9 mouse cellular contexts compared by ENCODE assay signal in the genomic region with DNA sequence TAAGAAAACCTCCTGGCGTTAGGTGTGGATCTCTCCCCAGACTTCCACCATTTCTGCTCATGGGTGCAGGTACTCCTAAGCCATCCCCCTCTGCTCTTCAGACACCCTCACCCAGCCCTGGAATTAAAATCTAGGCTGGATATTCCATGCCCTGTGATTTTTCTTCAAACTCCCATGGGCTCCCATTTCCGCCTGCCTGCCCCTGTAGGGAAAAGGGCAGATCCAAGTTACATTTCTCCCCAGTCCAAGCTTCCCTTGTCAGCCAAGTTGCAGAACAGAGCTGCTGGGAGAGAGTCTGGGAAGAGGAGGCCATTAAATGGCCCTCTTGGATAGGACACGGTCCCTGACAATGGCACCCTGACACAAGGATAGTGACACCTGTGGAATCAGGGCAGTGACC. TPM values are rescaled to one million over a fixed set of nuclear protein-coding genes. Genes with fewer than 3 reads are reported as not detected.
DNase-seq lines count a peak whose midpoint lies in the region; ATAC-seq and TF ChIP-seq lines count a peak whose summit lies in the region.
"Had no signal": no experiment of that assay in that cellular context is flagged by ENCODE, and none has a peak within 500 bp of the region (broad histone marks: within the 10 kb centered on the region; RNA-seq: fewer than 3 reads in every experiment).

No protein-coding gene starts in this region.

- no peak overlapping the region for H3K27ac ChIP-seq in left cerebral cortex, adult 2 months
- peak overlapping the region; percentile 89 for H3K27ac ChIP-seq in heart, adult 2 months
- no peak overlapping the region for H3K27ac ChIP-seq in neural tube, embryonic 12.5 days

- no peaks in the 10 kb centered on the region for H3K79me2 ChIP-seq in heart, adult 2 months (replicated peaks; ENCODE audit: control insufficient read depth, insufficient read depth, low read length)

- intact Hi-C loops in left cerebral cortex, adult 2 months (cut with DNase I): loop anchor here (5.0 kb wide), 1 partner anchor 91 kb away; the partner anchor contains the start of gene Atp6v0e2
- intact Hi-C loops in left cerebral cortex, postnatal 36 days (cut with DNase I): no loop called here
- intact Hi-C loops in heart, adult 2 months (cut with DNase I): loop anchor here (2.0 to 5.0 kb wide), 3 partner anchors 49 to 106 kb away; partner anchors contain the start of gene Lrrc61

- H3K4me3 ChIP-seq in left cerebral cortex, adult 2 months: peak overlapping the region; percentile 75
- H3K4me3 ChIP-seq in heart, adult 2 months: peak overlapping the region; percentile 88
- peak overlapping the region; percentile 73 for H3K4me3 ChIP-seq in neural tube, embryonic 12.5 days

- peaks cover 7% of the 10 kb centered on the region for H3K4me1 ChIP-seq in heart, adult 2 months (ENCODE audit: control insufficient read depth, insufficient read depth, low read length)
- H3K4me1 ChIP-seq in neural tube, embryonic 12.5 days: peaks cover 8% of the 10 kb centered on the region

- peak overlapping the region; percentile 94 for H3K4me2 ChIP-seq in neural tube, embryonic 12.5 days (replicated peaks)

- TF ChIP-seq EP300 in heart, adult 2 months (IDR thresholded peaks at IDR 0.05; ENCODE audit: insufficient read depth, low read depth, low read length): no peak

- no peaks in the 10 kb centered on the region for H3K27me3 ChIP-seq in heart, adult 2 months (ENCODE audit: control insufficient read depth, insufficient read depth, low read length)
- H3K27me3 ChIP-seq in neural tube, embryonic 12.5 days (replicated peaks): no peaks in the 10 kb centered on the region

- H3K36me3 ChIP-seq in heart, adult 2 months (ENCODE audit: control insufficient read depth, insufficient read depth, low read length): no peaks in the 10 kb centered on the region
- peaks cover 13% of the 10 kb centered on the region for H3K36me3 ChIP-seq in neural tube, embryonic 12.5 days

- WGBS in heart, adult 2 months: 32% methylated on average over 3 of the region's 3 CpGs
- 21% methylated on average over 3 of the region's 3 CpGs for WGBS in neural tube, embryonic 12.5 days

- H3K9me3 ChIP-seq in neural tube, embryonic 12.5 days: no peaks in the 10 kb centered on the region

- no peak for TF ChIP-seq POLR2A in heart, adult 2 months (IDR thresholded peaks at IDR 0.05; ENCODE audit: insufficient read depth, low read depth, low read length)

- no peak for DNase-seq in left cerebral cortex, adult 2 months (ENCODE audit: extremely low spot score in 1 of 2, low spot score in 2 of 2)
- no peak for DNase-seq in left cerebral cortex, postnatal 36 days (ENCODE audit: low spot score in 2 of 2)
- peak in 1 of 2 experiments; percentile 39 for DNase-seq in heart, adult 2 months
- peak; percentile 42 for DNase-seq in kidney, postnatal 10 days
- DNase-seq in right cerebral cortex, postnatal 25 days: no peak
- no peak for DNase-seq in retina, embryonic 14.5 days (ENCODE audit: low spot score)

- no peak overlapping the region for H3K9ac ChIP-seq in heart, adult 2 months (ENCODE audit: low read depth, low read length)
- H3K9ac ChIP-seq in neural tube, embryonic 12.5 days: no peak overlapping the region

- no peak for ATAC-seq in neural tube, embryonic 12.5 days (ENCODE audit: low FRiP score, low read depth)
- ATAC-seq in erythroblast, adult 5-6 weeks (replicated peaks; ENCODE audit: low FRiP score, poor library complexity, severe bottlenecking): no peak

- no peak for TF ChIP-seq CTCF in left cerebral cortex, adult 2 months (IDR thresholded peaks at IDR 0.05)
- TF ChIP-seq CTCF in heart, adult 2 months (IDR thresholded peaks at IDR 0.05): no peak

RNA-seq across cellular contexts. Expression of gene Zfp467, which starts 0.6 kb away (rescaled TPM):
- total RNA-seq in left cerebral cortex, adult 2 months (2021): 10 to 100 TPM; 22.5 to 23.8 TPM
- total RNA-seq in left cerebral cortex, postnatal 36 days (2021): 10 to 100 TPM; 24.7 to 28.8 TPM
- total RNA-seq in heart, adult 2 months (2021): 10 to 100 TPM in 1 of 2 experiments, 1 to 10 TPM in 1; 9.7 to 11.8 TPM
- polyA plus RNA-seq in heart, adult 2 months (2012; rRNA removed): 11.0 and 13.0 TPM in 2 replicates
- polyA plus RNA-seq in neural tube, embryonic 12.5 days (2016; fragmentation: Nextera tagmentation; extraction: Ambion mirVana): 18.4 and 18.5 TPM in 2 replicates
- 1.9 and 7.3 TPM in 2 replicates for total RNA-seq in erythroblast, adult 5-6 weeks (2015; ENCODE audit: low replicate concordance)
- total RNA-seq in erythroblast, adult 5-6 weeks (2017; ENCODE audit: low replicate concordance): not detected in 2 replicates

RNA-seq across cellular contexts. Expression of gene Sspo, which starts 1.8 kb away (rescaled TPM):
- 1 to 10 TPM in 1 of 2 experiments, under 1 TPM in 1; 0.56 to 1.5 TPM for total RNA-seq in left cerebral cortex, adult 2 months (2021)
- 1 to 10 TPM; 1.0 to 1.2 TPM for total RNA-seq in left cerebral cortex, postnatal 36 days (2021)
- under 1 TPM; 0.18 to 0.47 TPM for total RNA-seq in heart, adult 2 months (2021)
- polyA plus RNA-seq in heart, adult 2 months (2012; rRNA removed): 0.85 and 1.7 TPM in 2 replicates
- polyA plus RNA-seq in neural tube, embryonic 12.5 days (2016; fragmentation: Nextera tagmentation; extraction: Ambion mirVana): 0.28 and 0.63 TPM in 2 replicates
- total RNA-seq in erythroblast, adult 5-6 weeks (2015; ENCODE audit: low replicate concordance): not detected in 2 replicates
- total RNA-seq in erythroblast, adult 5-6 weeks (2017; ENCODE audit: low replicate concordance): not detected in 2 replicates
- total RNA-seq: MEL had no signal

RNA-seq across cellular contexts. Expression of gene Krba1, which starts 50.9 kb away (rescaled TPM):
- 10 to 100 TPM; 52.7 to 53.1 TPM for total RNA-seq in left cerebral cortex, adult 2 months (2021)
- 10 to 100 TPM; 39.0 to 47.2 TPM for total RNA-seq in left cerebral cortex, postnatal 36 days (2021)
- 10 to 100 TPM; 16.1 to 21.0 TPM for total RNA-seq in heart, adult 2 months (2021)
- polyA plus RNA-seq in heart, adult 2 months (2012; rRNA removed): 20.6 and 23.8 TPM in 2 replicates
- 26.3 and 27.4 TPM in 2 replicates for polyA plus RNA-seq in neural tube, embryonic 12.5 days (2016; fragmentation: Nextera tagmentation; extraction: Ambion mirVana)
- 0.84 TPM in 1 of 2 replicates, not detected in the other for total RNA-seq in erythroblast, adult 5-6 weeks (2015; ENCODE audit: low replicate concordance)
- 0.43 and 0.70 TPM in 2 replicates for total RNA-seq in erythroblast, adult 5-6 weeks (2017; ENCODE audit: low replicate concordance)

Comparison
In these comparisons a context has a peak if more than half of its experiments do, and no peak if none do; other contexts are left out.
1. RNA of gene Krba1, which starts 50.9 kb away (total RNA-seq): 52.7 to 53.1 TPM in left cerebral cortex, adult 2 months, 39.0 to 47.2 TPM in left cerebral cortex, postnatal 36 days and 16.1 to 21.0 TPM in heart, adult 2 months; 0.43 to 0.84 TPM in erythroblast, adult 5-6 weeks; every median in the first group is over 4 times any median in the second.
2. Peak in every context shown above with its lines, with median percentiles within 50 percentile points of each other: H3K4me3 ChIP-seq.